Mouse (Mus musculus) thymus, postnatal 25 days (tissue): ENCODE results near the gene Marveld2.

ENCODE experiments used
- DNase-seq: peaks from one replicate; pipeline ENCODE4 v3.0.0; 2022

Marveld2 gene

GRCm38 (mm10) chr13:100597284-100597683, 19.5 kb downstream of the Marveld2 start:
- DNase-seq, result no peak

DNA sequence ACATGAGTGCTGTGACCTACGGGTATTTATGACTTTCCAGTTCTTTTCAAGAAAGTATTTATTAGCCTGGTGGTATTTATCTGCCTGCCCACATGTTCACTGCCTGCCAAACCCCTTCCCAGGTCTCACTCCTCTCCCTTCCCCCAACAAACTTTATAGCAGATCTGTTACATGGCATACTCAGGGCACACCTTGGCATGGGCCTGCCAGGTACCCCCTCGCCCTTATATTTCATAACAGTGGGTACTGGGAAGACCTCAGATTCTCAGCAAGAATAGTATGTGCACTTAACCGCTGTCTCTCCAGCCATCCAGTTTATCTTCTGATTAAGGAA, 21.3 kb downstream of the Marveld2 start:
- no peak for DNase-seq

- no peak for DNase-seq
These were observed 21.8 kb downstream of the Marveld2 start for GRCm38 (mm10) chr13:100594838-100595551.

- DNase-seq, result peak; percentile 51
These were observed 22.6 kb downstream of the Marveld2 start for GRCm38 (mm10) chr13:100594041-100594792.

DNA sequence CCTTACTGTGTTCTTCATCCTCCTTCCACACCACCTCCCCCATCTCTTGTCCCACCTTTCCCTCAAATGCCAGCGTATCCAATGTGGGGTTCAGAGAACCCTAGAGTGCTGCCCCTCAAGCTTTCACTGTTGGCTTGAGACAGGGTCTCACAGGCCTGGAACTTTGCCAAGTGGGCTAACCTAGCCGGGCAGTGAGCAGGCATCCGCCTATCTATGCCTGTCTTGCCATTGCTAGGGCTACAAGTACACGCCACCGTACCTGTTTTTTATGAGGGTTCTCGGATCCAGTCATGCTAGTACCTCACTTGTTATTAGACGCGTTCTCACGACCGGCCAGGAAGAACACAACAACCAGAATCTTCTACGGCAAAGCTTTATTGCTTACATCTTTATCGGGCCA, 28.1 kb downstream of the Marveld2 start:
- DNase-seq, result no peak

GRCm38 (mm10) chr13:100582144-100582543, 34.6 kb downstream of the Marveld2 start:
- DNase-seq, result no peak

DNA sequence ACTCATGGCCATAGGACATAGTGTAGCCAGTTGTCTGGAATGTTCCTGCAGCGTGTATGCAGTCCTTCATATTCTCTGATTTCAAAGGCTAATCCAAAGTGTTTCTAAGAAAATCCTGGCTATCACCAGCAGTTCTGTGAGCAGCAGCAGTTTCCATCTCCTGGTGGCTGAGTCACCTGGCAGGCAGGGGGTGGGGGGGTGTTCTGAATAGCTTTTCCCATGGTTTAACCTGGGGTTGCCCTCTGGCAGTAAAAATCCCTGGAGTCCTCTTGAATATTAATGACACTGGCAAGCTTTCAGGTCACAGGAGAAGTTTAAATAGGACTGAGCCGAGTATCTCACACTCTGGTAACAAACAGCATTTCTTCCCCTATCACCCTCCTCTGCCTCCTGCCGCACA, 35.1 kb downstream of the Marveld2 start:
- DNase-seq, result no peak

DNA sequence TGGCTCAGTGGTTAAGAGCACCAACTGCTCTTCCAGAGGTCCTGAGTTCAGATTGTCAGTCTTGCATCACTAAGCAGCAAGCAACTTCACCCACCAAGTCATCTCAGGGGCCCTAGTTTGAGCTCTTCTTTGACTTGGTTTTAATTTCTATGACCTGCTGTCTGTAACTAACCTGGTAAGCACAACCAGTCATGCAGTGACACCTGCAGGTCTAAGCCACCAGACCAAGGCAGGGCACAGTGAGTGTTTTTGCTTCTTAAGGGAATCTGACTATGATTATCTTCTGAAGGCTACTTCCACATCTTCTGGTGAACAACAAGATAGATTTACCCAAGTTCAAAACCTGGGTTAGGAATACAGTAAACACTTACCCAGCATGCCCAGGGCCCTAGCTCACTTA, 36.8 kb downstream of the Marveld2 start:
- DNase-seq, result no peak

GRCm38 (mm10) chr13:100579220-100579619, 37.6 kb downstream of the Marveld2 start:
- no peak for DNase-seq

DNA sequence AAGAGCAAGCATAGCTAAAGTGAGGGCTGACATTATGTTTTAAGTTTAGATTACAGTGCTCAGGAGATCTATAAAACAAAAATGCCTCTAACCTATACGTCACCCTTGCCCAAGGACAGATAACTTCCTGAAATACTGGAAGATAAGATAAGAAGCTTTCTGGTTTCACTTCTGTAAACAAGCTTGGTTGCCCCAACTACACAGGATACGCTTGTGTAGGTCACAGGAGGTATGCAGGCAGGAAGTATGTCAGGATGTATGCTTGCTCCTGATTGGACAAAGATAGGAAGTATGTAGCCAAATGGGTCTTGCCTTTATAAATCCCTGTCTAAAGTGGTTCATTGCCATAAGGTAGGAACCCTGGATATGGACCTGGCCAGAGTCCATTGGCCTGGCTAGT, 40.8 kb downstream of the Marveld2 start:
- DNase-seq, result no peak

DNA sequence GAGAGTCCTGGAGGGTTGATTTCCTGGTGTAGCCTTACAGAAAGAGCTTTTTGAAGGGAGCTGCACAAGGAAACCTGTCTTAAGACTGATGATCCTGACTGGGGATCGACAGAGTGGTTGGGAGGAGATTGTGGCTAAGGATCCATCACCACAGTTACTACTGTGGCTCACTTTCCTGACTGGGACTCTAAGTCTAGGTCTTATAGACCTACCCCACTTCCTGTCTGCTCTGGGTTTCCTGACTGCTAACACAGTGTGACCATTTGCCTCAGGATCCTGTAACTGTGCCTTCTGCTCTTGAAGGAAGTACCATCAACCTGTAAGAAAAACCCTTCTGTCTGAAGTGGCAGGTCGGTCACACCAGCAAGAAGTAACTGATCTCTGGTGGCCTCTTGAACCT, 46.1 kb downstream of the Marveld2 start:
- peak; percentile 9 for DNase-seq

DNA sequence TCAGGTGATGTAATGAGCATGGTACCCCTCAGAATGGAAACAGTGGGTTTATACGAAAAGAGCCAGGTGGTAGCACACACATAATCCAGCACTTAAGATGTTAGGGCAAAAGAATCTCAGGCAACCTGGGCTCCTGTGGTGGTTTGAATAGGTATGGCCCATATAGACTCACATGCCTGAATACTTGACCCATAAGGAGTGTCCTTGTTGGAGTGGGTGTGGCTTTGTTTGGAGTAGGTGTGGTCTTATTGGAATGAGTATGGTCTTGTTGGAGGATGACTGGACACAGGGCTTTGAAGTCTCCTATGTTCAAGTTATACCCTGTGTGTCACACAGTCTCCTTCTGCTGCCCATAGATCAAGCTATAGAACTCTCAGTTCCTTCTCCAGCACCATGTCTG, 48.4 kb downstream of the Marveld2 start:
- no peak for DNase-seq

GRCm38 (mm10) chr13:100559449-100559848, 57.3 kb downstream of the Marveld2 start:
- no peak for DNase-seq

DNA sequence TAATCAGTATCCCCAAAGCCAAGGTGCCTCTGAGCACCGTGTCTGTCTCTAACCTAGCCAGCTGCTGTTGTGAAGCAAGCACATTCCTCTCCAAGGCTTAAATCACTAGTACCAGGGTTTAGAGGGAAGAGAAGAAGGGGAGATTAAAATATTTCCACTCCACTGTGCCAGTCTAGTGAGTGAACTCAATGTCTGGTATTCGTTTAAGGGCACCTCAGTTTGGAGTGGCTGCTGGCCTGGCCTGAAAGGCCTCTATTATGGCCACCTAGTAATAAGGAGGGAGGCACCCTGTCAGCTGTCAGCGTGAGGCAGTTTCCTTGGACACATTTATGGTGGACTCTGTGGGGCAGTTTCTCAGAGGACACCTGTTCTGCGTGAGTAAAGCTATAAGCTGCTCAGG, 59.8 kb downstream of the Marveld2 start:
- DNase-seq, result no peak

DNA sequence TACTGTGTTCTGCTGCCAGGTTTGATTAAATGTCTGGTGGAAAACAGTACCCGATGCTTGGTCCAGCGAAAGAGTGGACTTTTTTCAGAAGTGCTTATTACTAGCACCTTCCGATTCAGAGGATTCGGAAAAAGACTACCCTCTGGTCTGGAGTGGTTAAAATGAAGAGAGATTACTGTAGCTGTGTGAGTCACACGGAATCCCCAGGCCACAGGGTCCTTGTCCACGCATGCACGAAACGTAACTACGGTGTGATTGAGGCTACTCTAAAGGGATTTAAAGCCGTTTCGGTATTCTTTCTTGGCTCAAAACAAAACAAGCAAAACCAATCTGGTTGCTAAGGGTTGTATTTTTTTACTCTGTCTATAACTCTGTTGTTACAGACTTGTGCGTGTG, 63.7 kb downstream of the Marveld2 start:
- DNase-seq, result no peak

GRCm38 (mm10) chr13:100552369-100553041, 64.3 kb downstream of the Marveld2 start, which contains the start of gene Ocln:
Gene Ocln, minus strand, starts transcription at chr13:100552718.
- DNase-seq, result no peak

- DNase-seq, result no peak
These were observed 64.8 kb downstream of the Marveld2 start for GRCm38 (mm10) chr13:100552009-100552368.

- DNase-seq, result no peak
These were observed 65.3 kb downstream of the Marveld2 start for GRCm38 (mm10) chr13:100551371-100552008.

GRCm38 (mm10) chr13:100547269-100547668, 69.5 kb downstream of the Marveld2 start:
- no peak for DNase-seq
